Mouse (Mus musculus): ENCODE data around the gene Ptgfrn. TPM values are rescaled to one million over a fixed set of nuclear protein-coding genes. Genes with fewer than 3 reads are reported as not detected.
A peak's percentile ranks its signal among the peaks of the same experiment; 100 is the strongest.

Ptgfrn gene
- total RNA-seq, 1 experiment = 52.3 TPM

DNA sequence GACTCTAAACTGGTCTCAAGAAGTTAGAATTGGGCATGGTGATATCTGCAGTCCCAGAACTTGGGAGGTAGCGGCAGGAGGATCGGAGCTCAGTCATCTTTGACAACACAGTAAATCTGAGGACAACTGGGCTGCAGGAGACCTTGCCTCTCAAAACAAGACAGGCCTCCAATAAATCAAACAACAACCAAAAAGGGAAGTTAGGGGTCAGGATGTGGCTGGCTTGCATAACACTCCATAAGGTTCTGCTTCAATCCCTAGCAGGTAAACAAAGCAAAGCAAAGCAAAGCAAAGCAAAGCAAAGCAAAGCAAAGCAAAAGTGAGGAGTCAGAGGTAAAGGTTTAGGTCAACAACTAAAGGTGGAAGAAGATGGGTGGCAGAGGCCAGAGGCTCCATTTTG, 51.9 kb downstream of the Ptgfrn start:
- no peak overlapping the region for H3K9ac ChIP-seq (ENCODE audit: insufficient read depth, low read depth, low read length, poor library complexity, severe bottlenecking)
- H3K27ac ChIP-seq (ENCODE audit: insufficient read depth, low read depth, low read length, poor library complexity, severe bottlenecking) = no peak overlapping the region
- in situ Hi-C loops (cut with MboI; ENCODE audit: low sequenced_read_pairs in 2 of 2, unreplicated experiment in 2 of 2) = no loop called here
- H3K4me3 ChIP-seq (ENCODE audit: insufficient read depth in 1 of 2, low read depth in 1 of 2, low read length in 2 of 2, poor library complexity in 1 of 2, severe bottlenecking in 1 of 2) = no peak overlapping the region
- no peak for DNase-seq (ENCODE audit: low read depth, low spot score)
- TF ChIP-seq CHD2 (IDR thresholded peaks at IDR 0.05; ENCODE audit: low read depth, low read length) (no peak), ZNF384 (IDR thresholded peaks at IDR 0.05; ENCODE audit: low read depth, low read length) (no peak), MAFK (IDR thresholded peaks at IDR 0.05; ENCODE audit: insufficient read depth, low read depth, low read length) (no peak), HCFC1 (IDR thresholded peaks at IDR 0.05; ENCODE audit: borderline replicate concordance, insufficient read depth, low read length) (no peak), ZC3H11A (IDR thresholded peaks at IDR 0.05; ENCODE audit: borderline replicate concordance, low read depth, low read length) (no peak)
- no peaks in the 10 kb centered on the region for H3K4me1 ChIP-seq (ENCODE audit: control insufficient read depth in 2 of 2, insufficient read depth in 2 of 2, low read length in 2 of 2, poor library complexity in 1 of 2)
- H3K9me3 ChIP-seq (ENCODE audit: control insufficient read depth, insufficient read depth, low read depth, low read length) = no peaks in the 10 kb centered on the region
- peaks cover 32% of the 10 kb centered on the region; the same call in 1 of the 2 replicates for H3K36me3 ChIP-seq (ENCODE audit: control insufficient read depth, insufficient read depth, low read length, poor library complexity, severe bottlenecking)

DNA sequence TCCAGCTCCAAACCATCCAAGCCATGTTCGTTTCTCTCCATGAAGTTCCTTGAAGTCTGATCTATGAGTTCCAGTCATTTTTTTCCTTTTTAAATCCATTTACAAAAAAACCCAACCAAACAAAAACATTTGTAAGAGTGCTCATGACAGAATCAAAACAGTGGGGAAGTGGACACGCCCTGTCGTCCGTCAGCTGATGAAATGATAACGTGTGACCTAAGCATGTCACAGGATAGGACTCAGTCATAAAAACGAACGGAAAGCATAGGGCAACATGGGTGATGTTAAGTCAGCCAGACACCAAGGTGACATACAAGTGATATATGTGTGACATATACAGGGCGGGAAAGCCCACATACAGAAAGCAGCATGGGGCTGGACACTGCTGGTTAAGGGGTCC, 54.9 kb downstream of the Ptgfrn start:
- Histone ChIP-seq H3K4me1 (ENCODE audit: control insufficient read depth in 2 of 2, insufficient read depth in 2 of 2, low read length in 2 of 2, poor library complexity in 1 of 2) (no peaks in the 10 kb centered on the region), H3K27ac (ENCODE audit: insufficient read depth, low read depth, low read length, poor library complexity, severe bottlenecking) (no peak overlapping the region), H3K4me3 (ENCODE audit: insufficient read depth in 1 of 2, low read depth in 1 of 2, low read length in 2 of 2, poor library complexity in 1 of 2, severe bottlenecking in 1 of 2) (no peak overlapping the region), H3K36me3 (ENCODE audit: control insufficient read depth, insufficient read depth, low read length, poor library complexity, severe bottlenecking) (peaks cover 28% of the 10 kb centered on the region; the same call in 1 of the 2 replicates), H3K9me3 (ENCODE audit: control insufficient read depth, insufficient read depth, low read depth, low read length) (no peaks in the 10 kb centered on the region), H3K9ac (ENCODE audit: insufficient read depth, low read depth, low read length, poor library complexity, severe bottlenecking) (no peak overlapping the region)
- in situ Hi-C loops (cut with MboI; ENCODE audit: low sequenced_read_pairs in 2 of 2, unreplicated experiment in 2 of 2) = no loop called here
- TF ChIP-seq MAFK (IDR thresholded peaks at IDR 0.05; ENCODE audit: insufficient read depth, low read depth, low read length) = no peak
- TF ChIP-seq ZNF384 (IDR thresholded peaks at IDR 0.05; ENCODE audit: low read depth, low read length) = no peak
- TF ChIP-seq ZC3H11A (IDR thresholded peaks at IDR 0.05; ENCODE audit: borderline replicate concordance, low read depth, low read length) = no peak
- no peak for TF ChIP-seq CHD2 (IDR thresholded peaks at IDR 0.05; ENCODE audit: low read depth, low read length)
- TF ChIP-seq HCFC1 (IDR thresholded peaks at IDR 0.05; ENCODE audit: borderline replicate concordance, insufficient read depth, low read length) = no peak
- DNase-seq (ENCODE audit: low read depth, low spot score) = no peak

DNA sequence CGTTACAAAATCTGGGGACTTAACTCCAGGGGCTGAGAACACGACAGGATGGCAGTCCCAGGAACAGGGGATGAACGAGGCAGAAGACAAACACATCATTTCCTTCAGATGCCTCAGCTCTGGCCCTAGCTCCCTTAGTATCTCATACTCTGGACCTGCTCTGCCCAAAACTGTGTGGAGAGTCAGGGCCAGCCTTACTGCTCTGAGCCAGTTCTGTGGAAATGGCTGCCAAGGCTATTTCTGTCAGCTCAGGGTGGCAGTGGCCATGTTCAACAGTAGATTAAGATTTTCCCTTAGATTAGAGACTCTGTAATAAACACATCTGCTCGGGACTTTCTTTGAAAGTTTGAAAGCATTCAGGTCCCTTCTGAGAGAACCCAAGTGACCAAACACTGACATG, 58.5 kb downstream of the Ptgfrn start:
- DNase-seq (ENCODE audit: low read depth, low spot score) = no peak
- H3K9ac ChIP-seq (ENCODE audit: insufficient read depth, low read depth, low read length, poor library complexity, severe bottlenecking) = no peak overlapping the region
- no peak overlapping the region for H3K27ac ChIP-seq (ENCODE audit: insufficient read depth, low read depth, low read length, poor library complexity, severe bottlenecking)
- no peak overlapping the region for H3K4me3 ChIP-seq (ENCODE audit: insufficient read depth in 1 of 2, low read depth in 1 of 2, low read length in 2 of 2, poor library complexity in 1 of 2, severe bottlenecking in 1 of 2)
- H3K4me1 ChIP-seq (ENCODE audit: control insufficient read depth in 2 of 2, insufficient read depth in 2 of 2, low read length in 2 of 2, poor library complexity in 1 of 2) = peaks cover 0 to 6% of the 10 kb centered on the region in 2 experiments; a peak in 1 of 4 replicates
- H3K9me3 ChIP-seq (ENCODE audit: control insufficient read depth, insufficient read depth, low read depth, low read length) = no peaks in the 10 kb centered on the region
- H3K36me3 ChIP-seq (ENCODE audit: control insufficient read depth, insufficient read depth, low read length, poor library complexity, severe bottlenecking) = peaks cover 43% of the 10 kb centered on the region; the same call in 1 of the 2 replicates
- no peak for TF ChIP-seq ZNF384 (IDR thresholded peaks at IDR 0.05; ENCODE audit: low read depth, low read length)
- TF ChIP-seq CHD2 (IDR thresholded peaks at IDR 0.05; ENCODE audit: low read depth, low read length) = no peak
- no peak for TF ChIP-seq HCFC1 (IDR thresholded peaks at IDR 0.05; ENCODE audit: borderline replicate concordance, insufficient read depth, low read length)
- TF ChIP-seq ZC3H11A (IDR thresholded peaks at IDR 0.05; ENCODE audit: borderline replicate concordance, low read depth, low read length) = no peak
- in situ Hi-C loops (cut with MboI; ENCODE audit: low sequenced_read_pairs in 2 of 2, unreplicated experiment in 2 of 2) = no loop called here

DNA sequence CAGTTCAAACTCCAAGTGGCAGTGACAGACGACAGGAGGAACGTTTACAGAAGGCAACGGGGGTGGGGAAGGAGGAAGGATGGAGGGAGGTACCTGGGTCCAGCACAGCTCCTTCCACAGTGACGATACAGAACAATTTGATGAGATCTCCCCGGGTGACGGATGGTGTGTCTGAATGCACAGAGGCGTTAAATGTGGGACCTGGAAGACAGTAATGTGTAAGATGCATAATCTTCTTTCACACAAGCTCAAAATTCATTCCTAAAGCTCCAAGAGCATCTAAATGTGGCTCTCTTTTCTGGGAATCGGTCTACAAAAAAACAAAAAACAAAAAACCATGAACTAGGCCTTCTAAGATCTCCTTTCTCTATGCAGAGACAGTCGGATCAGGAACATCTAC, 60.1 kb downstream of the Ptgfrn start:
- Histone ChIP-seq H3K27ac (ENCODE audit: insufficient read depth, low read depth, low read length, poor library complexity, severe bottlenecking) (no peak overlapping the region), H3K9me3 (ENCODE audit: control insufficient read depth, insufficient read depth, low read depth, low read length) (no peaks in the 10 kb centered on the region), H3K4me1 (ENCODE audit: control insufficient read depth in 2 of 2, insufficient read depth in 2 of 2, low read length in 2 of 2, poor library complexity in 1 of 2) (peaks cover 0 to 11% of the 10 kb centered on the region in 2 experiments; a peak in 1 of 4 replicates), H3K9ac (ENCODE audit: insufficient read depth, low read depth, low read length, poor library complexity, severe bottlenecking) (no peak overlapping the region), H3K36me3 (ENCODE audit: control insufficient read depth, insufficient read depth, low read length, poor library complexity, severe bottlenecking) (peaks cover 45% of the 10 kb centered on the region; the same call in 1 of the 2 replicates), H3K4me3 (ENCODE audit: insufficient read depth in 1 of 2, low read depth in 1 of 2, low read length in 2 of 2, poor library complexity in 1 of 2, severe bottlenecking in 1 of 2) (no peak overlapping the region)
- DNase-seq (ENCODE audit: low read depth, low spot score) = no peak
- TF ChIP-seq MAFK (IDR thresholded peaks at IDR 0.05; ENCODE audit: insufficient read depth, low read depth, low read length) (no peak), CHD2 (IDR thresholded peaks at IDR 0.05; ENCODE audit: low read depth, low read length) (no peak), ZC3H11A (IDR thresholded peaks at IDR 0.05; ENCODE audit: borderline replicate concordance, low read depth, low read length) (no peak), HCFC1 (IDR thresholded peaks at IDR 0.05; ENCODE audit: borderline replicate concordance, insufficient read depth, low read length) (no peak), ZNF384 (IDR thresholded peaks at IDR 0.05; ENCODE audit: low read depth, low read length) (no peak)
- in situ Hi-C loops (cut with MboI; ENCODE audit: low sequenced_read_pairs in 2 of 2, unreplicated experiment in 2 of 2) = no loop called here

DNA sequence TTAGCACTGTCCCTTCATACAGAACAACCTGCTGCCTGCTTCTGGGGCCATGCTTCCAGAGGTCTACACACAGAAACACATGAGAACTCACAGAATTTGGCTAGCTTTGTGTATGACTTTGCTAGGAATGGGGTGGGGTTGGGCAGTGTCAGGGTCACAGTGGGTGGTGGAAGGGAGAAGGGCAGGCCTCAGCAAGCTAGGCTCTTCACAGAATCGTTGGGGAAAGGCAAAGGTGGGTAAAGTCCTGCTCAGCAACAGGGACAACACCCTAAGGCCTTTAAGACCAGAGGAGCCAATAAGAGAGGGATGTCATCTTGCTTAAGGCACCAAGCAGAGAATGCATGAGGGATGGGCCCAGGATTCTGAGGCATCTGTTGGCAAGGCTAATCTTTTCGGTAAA, 61.3 kb downstream of the Ptgfrn start:
- Histone ChIP-seq H3K27ac (ENCODE audit: insufficient read depth, low read depth, low read length, poor library complexity, severe bottlenecking) (no peak overlapping the region), H3K36me3 (ENCODE audit: control insufficient read depth, insufficient read depth, low read length, poor library complexity, severe bottlenecking) (peaks cover 41% of the 10 kb centered on the region; the same call in 1 of the 2 replicates), H3K4me1 (ENCODE audit: control insufficient read depth in 2 of 2, insufficient read depth in 2 of 2, low read length in 2 of 2, poor library complexity in 1 of 2) (peaks cover 0 to 20% of the 10 kb centered on the region in 2 experiments; a peak in 2 of 4 replicates), H3K9ac (ENCODE audit: insufficient read depth, low read depth, low read length, poor library complexity, severe bottlenecking) (no peak overlapping the region), H3K9me3 (ENCODE audit: control insufficient read depth, insufficient read depth, low read depth, low read length) (no peaks in the 10 kb centered on the region), H3K4me3 (ENCODE audit: insufficient read depth in 1 of 2, low read depth in 1 of 2, low read length in 2 of 2, poor library complexity in 1 of 2, severe bottlenecking in 1 of 2) (no peak overlapping the region)
- no peak for TF ChIP-seq CHD2 (IDR thresholded peaks at IDR 0.05; ENCODE audit: low read depth, low read length)
- no peak for TF ChIP-seq MAFK (IDR thresholded peaks at IDR 0.05; ENCODE audit: insufficient read depth, low read depth, low read length)
- TF ChIP-seq ZC3H11A (IDR thresholded peaks at IDR 0.05; ENCODE audit: borderline replicate concordance, low read depth, low read length) = no peak
- no peak for TF ChIP-seq ZNF384 (IDR thresholded peaks at IDR 0.05; ENCODE audit: low read depth, low read length)
- peak; percentile 28 for DNase-seq (ENCODE audit: low read depth, low spot score)
- in situ Hi-C loops (cut with MboI; ENCODE audit: low sequenced_read_pairs in 2 of 2, unreplicated experiment in 2 of 2) = no loop called here

Data from ES-E14 (cell line).